Mouse (Mus musculus) lung, adult 2 months (tissue): ENCODE data around the gene Ankra2. TPM values are rescaled to one million over a fixed set of nuclear protein-coding genes. Genes with fewer than 3 reads are reported as not detected.

Experiments
- DNase-seq: peaks from one replicate; pipeline ENCODE4 v3.0.0; 2022
- H3K4me1 ChIP-seq: fragments of 200-500 bp; 2 replicates; pipeline ENCODE4 v1.6.1; 2011; ENCODE audit warnings: low read length; ENCODE audit not compliant: control insufficient read depth, insufficient read depth
- H3K4me3 ChIP-seq: fragments of 200-500 bp; replicated peaks from 2 replicates; pipeline ENCODE3; 2011; ENCODE audit warnings: low read depth, mild to moderate bottlenecking, control low read depth, low read length; ENCODE audit errors: extremely low read depth
- CTCF ChIP-seq: fragments of 200-500 bp; IDR thresholded peaks from 2 replicates; pipeline ENCODE4 v1.5.1; 2011; ENCODE audit warnings: mild to moderate bottlenecking, low read length, control low read depth; ENCODE audit not compliant: insufficient read depth
- POLR2A ChIP-seq: fragments of 200-500 bp; IDR thresholded peaks from 2 replicates; pipeline ENCODE4 v1.6.1; 2011; ENCODE audit warnings: low read depth, mild to moderate bottlenecking, control low read depth, low read length, borderline replicate concordance; ENCODE audit errors: extremely low read depth
- WGBS: fragments of 180-500 bp; shearing (Covaris S2); methylation state at CpG from one replicate; pipeline ENCODE4 v1.1.7; 2018; 5-methylcytosine and 5-hydroxymethylcytosine counted together
- polyA plus RNA-seq: library from polyadenylated mRNA; depleted of rRNA; stranded (reverse); fragments of >200 nt; gene quantifications from 2 replicates; pipeline ENCODE4 v1.2.3, GENCODE M21; 2012; rRNA removed

Ankra2 gene
- polyA plus RNA-seq, 1 experiment, result 11.8 TPM

- WGBS, result 90% methylated on average over 5 of the region's 5 CpGs
- no peak for DNase-seq
- Histone ChIP-seq H3K4me3 (no peak overlapping the region), H3K4me1 (peaks cover 21% of the 10 kb centered on the region)
- TF ChIP-seq CTCF (no peak), POLR2A (no peak)
Measured at GRCm38 (mm10) chr13:98311597-98311996, 48.7 kb downstream of the Ankra2 start.

DNA sequence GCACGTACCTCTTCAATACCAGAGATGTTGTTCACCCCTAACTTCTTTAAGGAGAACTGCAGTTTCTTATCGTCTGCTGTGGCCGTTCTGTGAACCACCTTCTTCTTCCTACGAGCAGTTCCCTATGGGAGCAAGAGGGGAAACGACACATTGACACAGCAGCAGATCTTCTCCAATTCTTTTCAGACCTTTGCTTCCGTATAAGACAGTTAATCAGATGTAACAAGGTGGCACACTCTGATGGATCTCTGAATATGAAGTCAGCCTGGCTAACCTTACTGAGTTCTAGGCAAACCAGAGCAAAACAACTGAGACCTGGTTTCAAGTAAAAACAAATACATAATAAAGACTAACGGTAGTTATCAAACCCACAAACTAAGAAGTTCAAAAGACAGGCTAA is 50.8 kb downstream of the Ankra2 start:
- Histone ChIP-seq H3K4me3 (no peak overlapping the region), H3K4me1 (peaks cover 20% of the 10 kb centered on the region)
- TF ChIP-seq POLR2A (no peak), CTCF (no peak)
- WGBS, result 51% methylated on average over 7 of the region's 7 CpGs
- no peak for DNase-seq

GRCm38 (mm10) chr13:98315124-98315523 is 52.2 kb downstream of the Ankra2 start:
- H3K4me1 ChIP-seq, result peaks cover 20% of the 10 kb centered on the region
- TF ChIP-seq CTCF (no peak), POLR2A (no peak)
- no peak for DNase-seq
- H3K4me3 ChIP-seq, result peak overlapping the region; percentile 34
- WGBS, result 39% methylated on average over 4 of the region's 4 CpGs

DNA sequence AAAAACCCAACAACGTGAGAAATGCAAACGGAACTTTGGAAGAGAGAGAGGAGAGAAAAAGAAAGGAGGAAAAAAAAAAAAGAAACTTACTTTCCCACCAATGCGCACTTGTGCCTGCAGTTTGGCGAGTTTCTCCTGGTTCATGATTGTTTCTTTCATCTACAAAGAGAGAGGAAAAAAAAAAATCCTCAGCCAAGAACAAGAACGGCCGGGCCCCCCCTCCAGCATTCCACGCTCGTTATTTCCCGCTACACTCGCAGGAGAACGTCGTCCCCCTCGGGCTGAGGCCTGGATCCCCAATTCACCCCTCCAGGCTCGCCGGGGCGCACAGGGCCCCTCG is 53.2 kb downstream of the Ankra2 start:
- DNase-seq, result no peak
- Histone ChIP-seq H3K4me1 (peaks cover 20% of the 10 kb centered on the region), H3K4me3 (peak overlapping the region; percentile 94)
- under 1% methylated on average over 17 of the region's 17 CpGs for WGBS
- no peak for TF ChIP-seq POLR2A
- TF ChIP-seq CTCF, result no peak

DNA sequence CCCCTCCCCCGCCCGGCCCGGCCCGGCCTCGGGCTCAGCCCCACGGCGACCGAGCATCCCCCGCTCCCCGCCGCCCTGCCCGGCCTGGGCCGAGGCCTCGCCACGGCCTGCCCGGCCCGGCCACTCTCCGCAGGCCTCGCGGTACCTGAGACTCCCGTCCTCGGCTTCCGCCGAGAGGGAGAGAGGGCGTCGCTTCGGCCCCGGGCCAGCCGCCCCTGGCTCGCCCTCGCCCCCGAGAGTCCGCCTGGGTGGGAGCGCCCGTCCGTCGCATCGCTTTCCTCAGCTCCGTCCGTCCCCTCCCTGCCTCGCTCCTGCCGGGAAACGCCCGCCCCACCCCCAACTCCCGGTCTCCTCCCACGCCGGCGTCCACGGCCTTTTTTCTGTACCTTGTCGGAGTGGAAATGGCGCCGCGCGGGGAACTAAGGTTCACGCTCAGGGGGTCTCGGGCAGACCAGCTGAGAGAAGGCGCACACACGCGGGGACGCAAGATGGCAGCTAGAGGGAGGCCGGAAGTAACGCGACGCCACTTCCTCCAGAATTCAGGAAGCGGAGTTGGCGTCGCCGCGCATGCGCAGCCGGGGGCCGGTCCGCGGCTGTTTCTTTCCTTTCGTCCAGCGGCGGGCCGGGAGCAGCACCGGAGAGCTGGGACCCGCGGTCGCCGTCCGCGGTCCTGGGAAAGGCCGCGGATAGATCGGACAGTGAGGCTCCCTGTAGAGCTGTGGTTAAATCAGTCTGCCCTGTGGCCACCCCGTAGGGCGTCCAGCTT is 53.8 kb downstream of the Ankra2 start, which contains the start of gene Btf3:
Btf3 (minus strand) TSS at position 527 of the 766 bp plus-strand sequence.
- Histone ChIP-seq H3K4me3 (peak within 1 kb of the TSS; percentile 94), H3K4me1 (peaks cover 20% of the 10 kb centered on the region)
- 1% methylated on average over 80 of the region's 90 CpGs for WGBS
- TF ChIP-seq CTCF, result no peak
- TF ChIP-seq POLR2A, result peak; percentile 83
- DNase-seq, result peak; percentile 88

DNA sequence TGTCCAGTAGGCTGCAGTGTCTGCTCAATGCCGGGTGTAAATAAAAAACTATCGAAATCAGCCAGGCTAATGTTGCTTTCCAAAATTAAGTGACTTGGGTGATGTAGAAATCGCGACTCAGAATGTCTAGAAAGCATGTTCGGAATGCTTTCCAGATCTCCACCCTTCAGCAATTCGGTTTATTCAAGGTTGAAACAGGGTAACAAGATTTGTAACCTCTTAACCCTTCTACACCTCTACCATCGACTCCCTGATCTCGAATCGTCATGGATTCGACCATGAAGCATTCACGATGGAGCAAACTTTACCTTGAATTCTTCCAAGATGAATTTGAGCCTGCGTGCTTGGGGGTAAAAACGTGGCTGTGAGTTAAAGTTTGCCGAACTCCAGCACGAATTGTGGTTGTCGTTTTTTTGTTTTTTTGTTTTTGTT is 54.4 kb downstream of the Ankra2 start:
- peak overlapping the region; percentile 94 for H3K4me3 ChIP-seq
- WGBS, result 1% methylated on average over 16 of the region's 16 CpGs
- DNase-seq, result peak; percentile 15
- TF ChIP-seq POLR2A, result no peak
- 0 out of 2 replicates have a peak, but pooled peaks have one; percentile 14 for TF ChIP-seq CTCF
- H3K4me1 ChIP-seq, result peaks cover 20% of the 10 kb centered on the region

GRCm38 (mm10) chr13:98317911-98318310 is 55.0 kb downstream of the Ankra2 start:
- DNase-seq, result no peak
- H3K4me1 ChIP-seq, result peaks cover 20% of the 10 kb centered on the region
- WGBS, result 77% methylated on average over 6 of the region's 6 CpGs
- TF ChIP-seq POLR2A, result no peak
- no peak for TF ChIP-seq CTCF
- H3K4me3 ChIP-seq, result no peak overlapping the region

Other genes starting within 250 kb of the Ankra2 start
- 14.6 and 16.0 TPM in 2 replicates for gene Arhgef28, start 56.6 kb upstream of the Ankra2 start, polyA plus RNA-seq
- gene Utp15, start within 50 bp of the Ankra2 start, polyA plus RNA-seq, result 4.2 and 6.8 TPM in 2 replicates
- gene Gm21976, start 16.8 kb downstream of the Ankra2 start, polyA plus RNA-seq, result 0.28 TPM in 1 of 2 replicates, not detected in the other
- 119 and 162 TPM in 2 replicates for gene Btf3, start 53.9 kb downstream of the Ankra2 start, polyA plus RNA-seq
- gene Foxd1, start 91.2 kb downstream of the Ankra2 start, polyA plus RNA-seq, result 0.12 and 0.18 TPM in 2 replicates
- gene Gm10320, start 228.9 kb downstream of the Ankra2 start, polyA plus RNA-seq, result 0.52 and 1.1 TPM in 2 replicates